Mouse (Mus musculus): Measurements from ENCODE around the gene Cenpv. TPM values are rescaled to one million over a fixed set of nuclear protein-coding genes. Genes with fewer than 3 reads are reported as not detected.

Cenpv gene
- total RNA-seq, 2 experiments from 2014 or later = 13.9 to 21.8 TPM

- no peak for DNase-seq
- intact Hi-C loops (cut with DNase I) = loop anchor here (5.0 kb wide), 1 partner anchor 98 kb away; the partner anchor contains the start of genes Ncor1 and Pigl
Observed at GRCm38 (mm10) chr11:62554934-62555517, 16.0 kb upstream of the Cenpv start.

- intact Hi-C loops (cut with DNase I) = loop anchor here (5.0 kb wide), 1 partner anchor 97 kb away; the partner anchor contains the start of genes Ncor1 and Pigl
- no peak for DNase-seq
Observed at GRCm38 (mm10) chr11:62554163-62554855, 15.2 kb upstream of the Cenpv start.

- intact Hi-C loops (cut with DNase I) = loop anchor here (5.0 kb wide), 1 partner anchor 96 kb away; the partner anchor contains the start of genes Ncor1 and Pigl
- DNase-seq = no peak
Observed at GRCm38 (mm10) chr11:62553633-62554032, 14.6 kb upstream of the Cenpv start.

GRCm38 (mm10) chr11:62553186-62553585 lies 14.1 kb upstream of the Cenpv start:
- intact Hi-C loops (cut with DNase I) = loop anchor here (5.0 kb wide), 1 partner anchor 96 kb away; the partner anchor contains the start of genes Ncor1 and Pigl
- DNase-seq = no peak

GRCm38 (mm10) chr11:62551226-62552119 lies 12.4 kb upstream of the Cenpv start:
- DNase-seq = peak; percentile 87 to 93

GRCm38 (mm10) chr11:62550727-62551225 lies 11.7 kb upstream of the Cenpv start, which contains the start of gene Ubb:
Gene Ubb (plus strand): TSS chr11:62551171.
- DNase-seq = peak; percentile 97 to 99
- intact Hi-C loops (cut with DNase I) = loop anchor here (5.0 kb wide), 1 partner anchor 93 kb away; the partner anchor contains the start of genes Ncor1 and Pigl

More at GRCm38 (mm10) chr11:62551226-62552119, 12.4 kb upstream of the Cenpv start:
- intact Hi-C loops (cut with DNase I) = loop anchor here (5.0 kb wide), 1 partner anchor 94 kb away; the partner anchor contains the start of genes Ncor1 and Pigl

- DNase-seq = peak; percentile 32 to 43
- intact Hi-C loops (cut with DNase I) = loop anchor here (5.0 kb wide), 1 partner anchor 93 kb away; the partner anchor contains the start of genes Ncor1 and Pigl
Observed at GRCm38 (mm10) chr11:62550227-62550685, 11.2 kb upstream of the Cenpv start.

GRCm38 (mm10) chr11:62549782-62550181 lies 10.7 kb upstream of the Cenpv start:
- intact Hi-C loops (cut with DNase I) = loop anchor here (5.0 kb wide), 1 partner anchor 92 kb away; the partner anchor contains the start of genes Ncor1 and Pigl

GRCm38 (mm10) chr11:62543991-62544390 lies 4.9 kb upstream of the Cenpv start:
- intact Hi-C loops (cut with DNase I) = no loop called here
- DNase-seq = no peak

More at GRCm38 (mm10) chr11:62549782-62550181, 10.7 kb upstream of the Cenpv start:
- DNase-seq = peak; percentile 52 to 77

GRCm38 (mm10) chr11:62541581-62541980 lies 2.5 kb upstream of the Cenpv start:
- no peak for DNase-seq
- intact Hi-C loops (cut with DNase I) = no loop called here

GRCm38 (mm10) chr11:62540969-62541368 lies 1.9 kb upstream of the Cenpv start:
- DNase-seq = no peak
- intact Hi-C loops (cut with DNase I) = no loop called here

- intact Hi-C loops (cut with DNase I) = no loop called here
- no peak for DNase-seq
Observed at GRCm38 (mm10) chr11:62540167-62540566, 1.1 kb upstream of the Cenpv start.

- peak; percentile 24 to 51 for DNase-seq
- intact Hi-C loops (cut with DNase I) = loop anchor here (2.0 to 5.0 kb wide), 2 partner anchors 36 to 76 kb away; partner anchors contain the start of gene Trpv2
Observed at GRCm38 (mm10) chr11:62538321-62539088, 556 bp downstream of the Cenpv start.

- DNase-seq = no peak
- intact Hi-C loops (cut with DNase I) = loop anchor here (5.0 kb wide), 1 partner anchor 75 kb away; no protein-coding TSS in a partner anchor
Observed at GRCm38 (mm10) chr11:62537590-62537989, 1.5 kb downstream of the Cenpv start.

GRCm38 (mm10) chr11:62537089-62537488 lies 2.0 kb downstream of the Cenpv start:
- DNase-seq = no peak
- intact Hi-C loops (cut with DNase I) = loop anchor here (5.0 kb wide), 1 partner anchor 75 kb away; no protein-coding TSS in a partner anchor

GRCm38 (mm10) chr11:62522283-62522682 lies 16.8 kb downstream of the Cenpv start:
- intact Hi-C loops (cut with DNase I) = no loop called here
- no peak for DNase-seq

GRCm38 (mm10) chr11:62518991-62519390 lies 20.1 kb downstream of the Cenpv start:
- intact Hi-C loops (cut with DNase I) = no loop called here
- no peak for DNase-seq

GRCm38 (mm10) chr11:62513311-62513710 lies 25.8 kb downstream of the Cenpv start:
- intact Hi-C loops (cut with DNase I) = no loop called here
- DNase-seq = no peak

- DNase-seq = no peak
- intact Hi-C loops (cut with DNase I) = no loop called here
Observed at GRCm38 (mm10) chr11:62512529-62513080, 26.5 kb downstream of the Cenpv start.

All from gastrocnemius, postnatal 36 days (tissue).